Mouse (Mus musculus) ES-Bruce4 (cell line): ENCODE measurements around the gene AL607142.1. TPM values are rescaled to one million over a fixed set of nuclear protein-coding genes. Genes with fewer than 3 reads are reported as not detected.

ENCODE experiments used
- H3K27ac ChIP-seq: 2 replicates; pipeline ENCODE4 v1.5.1; 2012; ENCODE audit warnings: low read length, inconsistent platforms; ENCODE audit not compliant: insufficient read depth
- H3K27me3 ChIP-seq: 2 replicates; pipeline ENCODE4 v1.6.1; 2012; ENCODE audit warnings: mild to moderate bottlenecking, low read length, inconsistent platforms; ENCODE audit not compliant: control insufficient read depth, poor library complexity, insufficient read depth, severe bottlenecking
- H3K36me3 ChIP-seq: 2 replicates; pipeline ENCODE4 v1.6.1; 2012; ENCODE audit warnings: inconsistent platforms, mild to moderate bottlenecking, low read length, moderate library complexity; ENCODE audit not compliant: control insufficient read depth, poor library complexity, insufficient read depth, severe bottlenecking
- H3K4me1 ChIP-seq: one replicate; pipeline ENCODE4 v1.8.1; 2011; ENCODE audit warnings: low read length; ENCODE audit not compliant: control insufficient read depth, insufficient read depth
- H3K4me3 ChIP-seq: 2 replicates; pipeline ENCODE4 v1.5.1; 2011; ENCODE audit warnings: low read depth, mild to moderate bottlenecking, low read length
- H3K9ac ChIP-seq: 2 replicates; pipeline ENCODE4 v1.6.1; 2012; ENCODE audit warnings: low read depth, mild to moderate bottlenecking, inconsistent platforms; ENCODE audit not compliant: poor library complexity, severe bottlenecking
- H3K9me3 ChIP-seq: replicated peaks from 2 replicates; pipeline ENCODE4 v1.6.1; 2012; ENCODE audit warnings: mild to moderate bottlenecking, low read length, inconsistent platforms; ENCODE audit not compliant: control insufficient read depth, poor library complexity, insufficient read depth, severe bottlenecking
- CTCF ChIP-seq: IDR thresholded peaks from one replicate; pipeline ENCODE4 v1.8.1; 2011; ENCODE audit warnings: low read depth, low read length
- EP300 ChIP-seq: IDR thresholded peaks from 2 replicates; pipeline ENCODE4 v1.6.1; 2011; ENCODE audit warnings: low read depth, low read length; ENCODE audit not compliant: insufficient read depth
- POLR2A ChIP-seq: IDR thresholded peaks from one replicate; pipeline ENCODE4 v1.8.1; 2011; ENCODE audit warnings: low read length; ENCODE audit not compliant: insufficient read depth
- polyA plus RNA-seq: library from polyadenylated mRNA; stranded (reverse); fragments of >200 nt; gene quantifications from 2 replicates; pipeline ENCODE4 v1.2.4, GENCODE M21; 2011; ENCODE audit warnings: low read depth; ENCODE audit not compliant: missing spikeins, insufficient read depth, insufficient read length

AL607142.1 gene
- polyA plus RNA-seq, 1 experiment = not detected

GRCm38 (mm10) chr4:120049857-120050256 is 14.9 kb upstream of the AL607142.1 start:
- Histone ChIP-seq H3K4me1 (no peaks in the 10 kb centered on the region), H3K27ac (no peak overlapping the region), H3K9me3 (no peaks in the 10 kb centered on the region), H3K27me3 (no peaks in the 10 kb centered on the region), H3K36me3 (no peaks in the 10 kb centered on the region), H3K9ac (no peak overlapping the region), H3K4me3 (no peak overlapping the region)
- TF ChIP-seq CTCF (no peak), EP300 (no peak), POLR2A (no peak)

GRCm38 (mm10) chr4:120052481-120052880 is 12.3 kb upstream of the AL607142.1 start:
- Histone ChIP-seq H3K27me3 (no peaks in the 10 kb centered on the region), H3K4me1 (no peaks in the 10 kb centered on the region), H3K9me3 (no peaks in the 10 kb centered on the region), H3K27ac (no peak overlapping the region), H3K4me3 (no peak overlapping the region), H3K9ac (no peak overlapping the region), H3K36me3 (no peaks in the 10 kb centered on the region)
- TF ChIP-seq EP300 = no peak
- no peak for TF ChIP-seq POLR2A
- TF ChIP-seq CTCF = no peak

- TF ChIP-seq CTCF (no peak), POLR2A (no peak), EP300 (no peak)
- Histone ChIP-seq H3K4me1 (no peaks in the 10 kb centered on the region), H3K4me3 (no peak overlapping the region)
These were observed 11.5 kb upstream of the AL607142.1 start for GRCm38 (mm10) chr4:120053026-120054005.

GRCm38 (mm10) chr4:120054145-120054544 is 10.7 kb upstream of the AL607142.1 start:
- H3K9ac ChIP-seq = no peak overlapping the region
- H3K36me3 ChIP-seq = no peaks in the 10 kb centered on the region
- TF ChIP-seq POLR2A = no peak
- TF ChIP-seq CTCF = no peak
- no peak for TF ChIP-seq EP300
- no peaks in the 10 kb centered on the region for H3K4me1 ChIP-seq
- no peak overlapping the region for H3K4me3 ChIP-seq
- no peaks in the 10 kb centered on the region for H3K27me3 ChIP-seq
- no peaks in the 10 kb centered on the region for H3K9me3 ChIP-seq
- no peak overlapping the region for H3K27ac ChIP-seq

More at GRCm38 (mm10) chr4:120053026-120054005, 11.5 kb upstream of the AL607142.1 start:
- H3K9me3 ChIP-seq = no peaks in the 10 kb centered on the region
- H3K9ac ChIP-seq = no peak overlapping the region
- H3K27me3 ChIP-seq = no peaks in the 10 kb centered on the region
- no peaks in the 10 kb centered on the region for H3K36me3 ChIP-seq
- no peak overlapping the region for H3K27ac ChIP-seq

- Histone ChIP-seq H3K36me3 (no peaks in the 10 kb centered on the region), H3K4me1 (no peaks in the 10 kb centered on the region), H3K4me3 (no peak overlapping the region), H3K27ac (no peak overlapping the region), H3K9me3 (no peaks in the 10 kb centered on the region), H3K9ac (no peak overlapping the region), H3K27me3 (no peaks in the 10 kb centered on the region)
- TF ChIP-seq EP300 (no peak), POLR2A (no peak), CTCF (no peak)
These were observed 8.3 kb upstream of the AL607142.1 start for GRCm38 (mm10) chr4:120056451-120056850.

- H3K27me3 ChIP-seq = no peaks in the 10 kb centered on the region
- H3K4me3 ChIP-seq = no peak overlapping the region
- TF ChIP-seq CTCF = no peak
- TF ChIP-seq EP300 = no peak
- TF ChIP-seq POLR2A = no peak
These were observed 7.3 kb upstream of the AL607142.1 start for GRCm38 (mm10) chr4:120057529-120057928.

More at GRCm38 (mm10) chr4:120057529-120057928, 7.3 kb upstream of the AL607142.1 start:
- Histone ChIP-seq H3K4me1 (no peaks in the 10 kb centered on the region), H3K9ac (no peak overlapping the region), H3K9me3 (no peaks in the 10 kb centered on the region), H3K36me3 (no peaks in the 10 kb centered on the region), H3K27ac (no peak overlapping the region)
